Mouse (Mus musculus) bone marrow, adult 2 months (tissue): ENCODE results near the gene Capn15.

Experiments
- CTCF ChIP-seq: fragments of 200-500 bp; IDR thresholded peaks from 2 replicates; pipeline ENCODE4 v1.5.1; 2011; ENCODE audit warnings: low read length, control low read depth; ENCODE audit not compliant: control insufficient read depth, insufficient read depth
- POLR2A ChIP-seq: fragments of 200-500 bp; IDR thresholded peaks from 2 replicates; pipeline ENCODE4 v1.6.1; 2011; ENCODE audit warnings: low read depth, mild to moderate bottlenecking, control low read depth, low read length, borderline replicate concordance; ENCODE audit not compliant: control insufficient read depth

- TF ChIP-seq CTCF (no peak), POLR2A (no peak)
Observed at GRCm38 (mm10) chr17:25950706-25951105, 34.9 kb downstream of the Capn15 start.
